Mouse (Mus musculus): ENCODE measurements around the gene Mthfd1. TPM values are rescaled to one million over a fixed set of nuclear protein-coding genes. Genes with fewer than 3 reads are reported as not detected.

Mthfd1 gene
- polyA plus RNA-seq, 1 experiment from 2014 or later: 52.5 TPM

DNA sequence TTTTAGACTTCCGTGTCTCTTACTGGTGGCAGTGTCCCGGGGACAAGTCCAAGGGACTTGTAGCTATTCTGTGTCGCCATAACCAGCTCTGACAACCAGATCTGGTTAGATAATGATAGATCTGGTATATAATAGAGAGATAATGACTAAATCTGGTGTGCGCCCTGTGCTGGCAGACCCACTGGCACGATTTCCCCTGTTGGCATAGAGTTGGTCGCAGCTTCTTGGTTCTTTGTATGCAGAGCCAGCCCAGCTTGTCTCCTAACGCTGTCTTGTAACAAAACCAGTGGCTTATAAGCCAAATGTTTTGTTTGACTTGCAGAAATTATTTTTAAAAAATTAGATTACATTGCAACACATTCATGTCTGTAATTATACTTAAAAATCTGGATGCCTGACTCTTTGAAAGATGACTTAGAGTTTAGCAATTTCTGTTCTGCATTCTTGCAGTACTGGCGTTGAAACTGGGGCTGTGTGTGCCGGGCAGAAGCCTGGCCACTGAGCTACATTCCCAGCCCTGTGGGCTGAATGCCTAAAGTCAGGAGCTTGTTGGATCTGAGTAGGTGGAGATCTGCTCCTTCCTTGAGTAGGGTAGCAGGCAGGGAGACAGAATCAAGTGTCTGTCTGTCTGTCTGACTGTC lies 9.3 kb downstream of the Mthfd1 start:
- no peak overlapping the region for H3K4me2 ChIP-seq (replicated peaks)
- no peaks in the 10 kb centered on the region for H3K4me1 ChIP-seq
- no peak overlapping the region for H3K27ac ChIP-seq (replicated peaks)
- no peak overlapping the region for H3K4me3 ChIP-seq
- no peak for ATAC-seq (ENCODE audit: low FRiP score, low read depth)
- 92% methylated on average over 9 of the region's 9 CpGs for WGBS
- no peak overlapping the region for H3K9ac ChIP-seq (replicated peaks)
- no peaks in the 10 kb centered on the region for H3K36me3 ChIP-seq
- H3K9me3 ChIP-seq: no peaks in the 10 kb centered on the region
- H3K27me3 ChIP-seq: no peaks in the 10 kb centered on the region

DNA sequence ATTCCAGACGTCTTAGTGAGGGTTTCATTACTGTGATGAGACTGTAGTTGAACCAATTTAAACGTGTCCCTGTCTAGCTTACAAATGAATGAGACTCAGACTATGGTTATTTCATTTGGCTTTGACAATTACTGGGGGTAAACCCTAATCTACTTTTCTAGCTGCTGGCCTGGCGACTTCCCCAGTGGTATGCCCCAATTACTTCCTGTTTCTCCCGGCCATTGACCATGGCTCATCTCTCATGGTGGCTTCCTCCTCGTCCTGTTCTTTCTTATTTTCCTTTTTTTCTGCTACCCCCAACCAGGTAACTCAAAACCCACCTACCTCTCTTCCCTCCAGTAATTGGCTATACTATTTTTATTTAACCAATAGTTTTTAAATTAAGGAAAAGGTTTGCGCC lies 9.9 kb downstream of the Mthfd1 start:
- no peak for ATAC-seq (ENCODE audit: low FRiP score, low read depth)
- 84% methylated on average over 6 of the region's 6 CpGs for WGBS
- H3K4me3 ChIP-seq: no peak overlapping the region

DNA sequence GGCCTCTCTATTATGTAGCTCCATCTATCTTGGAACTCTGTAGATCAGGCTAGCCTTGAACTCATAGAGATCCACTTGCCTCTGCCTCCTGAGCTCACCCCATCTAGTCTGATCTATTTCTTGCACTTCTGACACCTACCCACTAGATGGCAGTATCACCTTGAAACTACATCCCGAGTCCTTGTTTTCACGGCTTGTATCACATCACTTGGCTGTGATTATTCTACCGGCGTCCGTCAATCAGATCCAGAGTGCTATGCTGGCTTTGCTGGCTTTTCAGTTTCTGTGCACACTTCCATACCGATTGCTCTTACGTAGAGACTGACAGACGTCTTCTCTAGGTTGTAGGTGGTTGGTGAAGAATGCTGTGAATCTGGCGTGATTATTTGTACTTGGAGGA lies 11.8 kb downstream of the Mthfd1 start:
- Histone ChIP-seq H3K9ac (replicated peaks) (no peak overlapping the region), H3K4me1 (no peaks in the 10 kb centered on the region), H3K4me2 (replicated peaks) (no peak overlapping the region), H3K27me3 (no peaks in the 10 kb centered on the region), H3K36me3 (peaks cover 6% of the 10 kb centered on the region; the same call in 1 of the 2 replicates), H3K4me3 (no peak overlapping the region), H3K9me3 (no peaks in the 10 kb centered on the region), H3K27ac (replicated peaks) (no peak overlapping the region)
- ATAC-seq (ENCODE audit: low FRiP score, low read depth): 0 out of 2 replicates have a peak, but pooled peaks have one; percentile 44
- WGBS: 82% methylated on average over 9 of the region's 9 CpGs

More for the DNA sequence above, 9.9 kb downstream of the Mthfd1 start:
- H3K9ac ChIP-seq (replicated peaks): no peak overlapping the region
- no peak overlapping the region for H3K27ac ChIP-seq (replicated peaks)
- H3K4me1 ChIP-seq: no peaks in the 10 kb centered on the region
- no peaks in the 10 kb centered on the region for H3K36me3 ChIP-seq
- no peak overlapping the region for H3K4me2 ChIP-seq (replicated peaks)
- no peaks in the 10 kb centered on the region for H3K9me3 ChIP-seq
- no peaks in the 10 kb centered on the region for H3K27me3 ChIP-seq

DNA sequence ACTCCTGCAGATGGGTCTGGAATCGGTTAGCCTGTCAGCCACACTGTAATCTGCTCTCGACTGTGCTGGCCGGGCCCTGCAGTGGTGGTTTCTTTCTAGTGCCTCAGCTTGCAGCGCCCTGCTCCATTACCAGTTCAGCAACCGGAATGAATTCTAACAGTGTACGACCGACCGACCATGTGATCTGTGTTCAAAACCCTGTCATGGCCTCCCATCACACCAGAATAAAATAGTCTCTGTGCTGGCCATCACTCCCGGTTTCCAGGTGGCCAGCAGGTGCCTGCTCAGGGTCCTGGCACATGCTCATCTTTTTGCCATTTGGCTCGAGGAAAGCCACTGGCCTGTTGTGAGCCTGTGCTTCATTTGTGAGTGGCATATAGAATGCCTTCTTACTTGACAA lies 13.6 kb downstream of the Mthfd1 start:
- H3K27me3 ChIP-seq: no peaks in the 10 kb centered on the region
- H3K9ac ChIP-seq (replicated peaks): no peak overlapping the region
- peaks cover 11% of the 10 kb centered on the region; the same call in 1 of the 2 replicates for H3K36me3 ChIP-seq
- no peaks in the 10 kb centered on the region for H3K9me3 ChIP-seq
- no peaks in the 10 kb centered on the region for H3K4me1 ChIP-seq
- no peak overlapping the region for H3K27ac ChIP-seq (replicated peaks)
- no peak overlapping the region for H3K4me3 ChIP-seq
- 82% methylated on average over 10 of the region's 10 CpGs for WGBS
- no peak for ATAC-seq (ENCODE audit: low FRiP score, low read depth)
- H3K4me2 ChIP-seq (replicated peaks): no peak overlapping the region

DNA sequence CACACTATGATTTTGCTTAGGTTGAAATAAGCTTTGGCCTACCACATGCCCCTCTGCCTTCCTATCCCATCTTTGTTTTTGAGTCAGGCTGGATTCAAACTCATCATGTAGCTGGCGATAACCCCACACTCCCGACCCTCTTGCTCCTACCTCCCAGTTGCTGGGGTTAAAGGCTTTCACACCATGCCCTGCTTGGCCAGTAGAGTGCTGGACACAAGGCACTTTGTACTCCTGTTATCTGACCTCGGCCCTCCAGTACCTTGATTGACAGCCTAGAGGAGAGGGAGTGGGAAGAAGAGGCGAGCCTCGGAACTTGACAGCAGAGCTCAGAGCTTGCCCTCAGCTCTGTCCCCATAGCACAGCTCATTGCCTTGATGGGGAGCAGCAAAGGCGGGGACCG lies 14.1 kb downstream of the Mthfd1 start:
- WGBS: 78% methylated on average over 7 of the region's 7 CpGs
- Histone ChIP-seq H3K4me2 (replicated peaks) (no peak overlapping the region), H3K9me3 (no peaks in the 10 kb centered on the region), H3K4me3 (no peak overlapping the region), H3K27ac (replicated peaks) (no peak overlapping the region), H3K27me3 (no peaks in the 10 kb centered on the region), H3K36me3 (peaks cover 11% of the 10 kb centered on the region; the same call in 1 of the 2 replicates), H3K9ac (replicated peaks) (no peak overlapping the region), H3K4me1 (no peaks in the 10 kb centered on the region)
- ATAC-seq (ENCODE audit: low FRiP score, low read depth): no peak

DNA sequence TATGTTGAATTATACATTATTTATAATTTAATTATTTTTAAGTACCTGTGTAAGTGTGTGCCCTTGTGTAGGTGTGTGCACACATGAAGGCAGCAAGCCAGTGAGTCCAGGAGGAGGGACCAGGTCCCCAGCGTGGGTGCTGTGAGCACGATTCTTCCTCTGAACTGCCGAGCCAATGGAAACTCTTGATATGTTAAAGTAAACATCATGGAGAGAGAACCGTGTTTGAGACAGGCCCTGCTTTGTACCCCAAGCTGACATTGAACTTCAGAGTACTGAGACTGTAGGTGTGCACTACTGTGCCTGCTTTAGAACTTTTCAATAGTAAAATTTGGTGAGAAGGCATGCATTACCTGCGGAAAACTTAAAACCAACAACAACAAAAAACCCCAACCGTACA lies 16.4 kb downstream of the Mthfd1 start:
- Histone ChIP-seq H3K27me3 (no peaks in the 10 kb centered on the region), H3K36me3 (peaks cover 11% of the 10 kb centered on the region; the same call in 1 of the 2 replicates), H3K9me3 (no peaks in the 10 kb centered on the region), H3K4me2 (replicated peaks) (no peak overlapping the region), H3K27ac (replicated peaks) (no peak overlapping the region), H3K4me3 (no peak overlapping the region), H3K4me1 (no peaks in the 10 kb centered on the region), H3K9ac (replicated peaks) (no peak overlapping the region)
- no peak for ATAC-seq (ENCODE audit: low FRiP score, low read depth)
- 92% methylated on average over 6 of the region's 6 CpGs for WGBS

DNA sequence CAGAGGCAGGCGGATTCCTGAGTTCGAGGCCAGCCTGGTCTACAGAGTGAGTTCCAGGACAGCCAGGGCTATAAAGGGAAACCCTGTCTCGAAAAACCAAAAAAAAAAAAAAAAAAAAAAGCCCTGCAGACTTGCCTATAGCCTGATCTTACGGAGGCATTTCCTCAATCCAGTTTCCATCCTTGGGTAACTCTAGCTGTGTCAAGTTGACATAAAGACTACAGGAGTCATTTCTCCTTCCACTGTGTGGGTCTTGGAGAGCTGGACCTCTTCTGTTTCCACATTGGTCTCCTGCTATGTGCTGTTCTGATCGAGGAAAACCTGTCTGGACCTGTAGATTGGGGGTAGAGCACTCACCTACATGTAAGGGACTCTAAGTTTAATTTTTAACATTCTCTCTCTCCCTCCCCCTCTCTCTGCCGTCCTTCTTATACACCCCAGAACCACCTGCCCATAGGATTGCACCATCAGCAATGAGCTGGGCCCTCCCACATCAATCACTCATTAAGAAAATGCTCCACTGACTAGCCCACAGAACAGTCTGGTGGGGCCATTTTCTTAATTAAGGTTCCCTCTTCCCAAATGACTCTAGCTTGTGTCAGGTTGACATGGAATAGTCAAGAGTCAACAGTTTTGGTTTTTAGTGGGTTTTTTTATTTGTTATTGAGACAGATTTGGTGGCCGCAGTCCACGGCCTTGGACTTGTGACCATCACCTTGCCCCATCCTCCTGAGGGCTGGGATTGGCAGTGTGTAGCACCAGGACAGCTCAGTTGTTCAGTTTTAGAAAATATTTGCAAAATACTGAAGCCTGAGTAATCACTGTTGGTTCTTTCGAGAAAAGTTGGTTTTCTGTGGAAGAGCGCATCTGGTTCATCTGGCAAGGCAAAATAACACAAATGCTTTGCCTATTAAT lies 17.8 kb downstream of the Mthfd1 start:
- H3K36me3 ChIP-seq: peaks cover 11% of the 10 kb centered on the region; the same call in 1 of the 2 replicates
- H3K4me3 ChIP-seq: no peak overlapping the region
- 89% methylated on average over 10 of the region's 10 CpGs for WGBS
- H3K27me3 ChIP-seq: no peaks in the 10 kb centered on the region
- H3K27ac ChIP-seq (replicated peaks): no peak overlapping the region
- no peak for ATAC-seq (ENCODE audit: low FRiP score, low read depth)
- H3K4me1 ChIP-seq: no peaks in the 10 kb centered on the region
- no peak overlapping the region for H3K4me2 ChIP-seq (replicated peaks)
- H3K9ac ChIP-seq (replicated peaks): no peak overlapping the region
- H3K9me3 ChIP-seq: no peaks in the 10 kb centered on the region

DNA sequence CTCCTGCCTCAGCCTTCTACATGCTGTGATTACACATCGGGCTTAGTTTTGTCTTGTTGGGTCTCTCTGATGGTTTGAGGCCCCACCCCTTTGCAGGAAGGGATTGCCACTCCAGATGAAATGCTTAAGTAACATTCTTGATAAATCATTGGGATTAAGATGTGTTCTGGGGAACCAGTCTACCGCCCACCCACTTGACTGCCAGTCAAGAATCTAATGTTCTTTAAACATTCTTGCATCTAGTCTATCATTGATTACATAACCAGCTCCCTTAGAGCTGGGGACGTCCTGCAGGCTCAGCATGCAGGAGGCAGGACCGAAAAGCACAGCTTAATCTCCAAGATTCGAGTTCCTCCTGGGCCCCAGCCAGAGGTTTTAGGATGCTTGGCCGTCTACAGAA lies 23.1 kb downstream of the Mthfd1 start:
- WGBS: 83% methylated on average over 6 of the region's 6 CpGs
- no peak overlapping the region for H3K9ac ChIP-seq (replicated peaks)
- no peak overlapping the region for H3K4me2 ChIP-seq (replicated peaks)
- H3K9me3 ChIP-seq: no peaks in the 10 kb centered on the region
- peaks cover 17% of the 10 kb centered on the region for H3K36me3 ChIP-seq
- H3K27ac ChIP-seq (replicated peaks): no peak overlapping the region
- H3K27me3 ChIP-seq: no peaks in the 10 kb centered on the region
- H3K4me1 ChIP-seq: peaks cover 6% of the 10 kb centered on the region
- no peak overlapping the region for H3K4me3 ChIP-seq
- no peak for ATAC-seq (ENCODE audit: low FRiP score, low read depth)

DNA sequence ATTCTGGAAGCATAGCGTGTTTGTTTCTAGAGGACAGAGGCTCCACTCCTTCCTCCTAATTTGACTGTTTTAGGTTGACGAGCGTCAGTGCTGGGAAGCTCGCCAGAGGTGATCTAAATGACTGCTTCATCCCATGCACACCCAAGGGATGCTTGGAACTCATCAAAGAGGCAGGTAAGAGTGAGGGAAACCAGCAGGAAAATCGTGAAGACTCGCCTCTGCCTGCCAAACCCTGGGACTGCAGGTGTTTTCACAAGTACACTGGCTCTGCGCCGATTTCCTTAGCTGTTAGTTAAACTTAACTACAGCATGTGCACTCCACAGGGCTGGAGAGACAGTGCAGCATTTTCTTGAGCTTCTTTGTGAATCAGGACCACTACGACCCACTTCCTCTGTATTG lies 25.5 kb downstream of the Mthfd1 start:
- 93% methylated on average over 9 of the region's 9 CpGs for WGBS

DNA sequence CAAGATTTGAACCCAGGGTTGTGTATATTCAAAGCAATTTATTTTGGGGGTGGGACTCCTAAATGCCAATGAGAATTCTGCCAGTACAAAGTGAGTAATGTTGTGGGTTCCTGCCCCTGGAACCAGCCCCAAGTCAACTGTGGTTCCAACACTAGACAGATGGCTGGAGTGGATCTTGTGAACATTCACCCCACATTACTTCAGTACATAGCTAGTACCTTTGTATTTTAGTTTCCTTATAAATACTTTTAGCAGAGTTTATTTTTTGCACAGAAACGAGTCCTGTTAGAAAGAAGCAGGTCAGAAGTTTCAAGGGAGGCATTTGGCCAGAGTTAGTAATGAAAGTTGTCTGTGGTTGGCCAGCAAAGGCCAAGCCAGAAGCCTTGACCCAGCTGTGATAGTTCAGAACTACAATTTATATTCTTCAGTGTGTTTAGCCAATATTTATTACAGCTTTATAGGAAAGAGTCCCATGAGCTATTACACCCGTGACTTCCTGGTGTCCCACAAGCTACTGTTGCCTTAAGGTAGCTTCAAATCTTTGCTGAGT lies 26.1 kb downstream of the Mthfd1 start:
- 88% methylated on average over 2 of the region's 2 CpGs for WGBS
- no peak overlapping the region for H3K9ac ChIP-seq (replicated peaks)
- no peak overlapping the region for H3K27ac ChIP-seq (replicated peaks)
- H3K4me3 ChIP-seq: no peak overlapping the region
- no peak for ATAC-seq (ENCODE audit: low FRiP score, low read depth)
- H3K9me3 ChIP-seq: no peaks in the 10 kb centered on the region
- H3K4me2 ChIP-seq (replicated peaks): no peak overlapping the region
- H3K27me3 ChIP-seq: no peaks in the 10 kb centered on the region
- peaks cover 17% of the 10 kb centered on the region for H3K36me3 ChIP-seq
- peaks cover 6% of the 10 kb centered on the region for H3K4me1 ChIP-seq

More for the DNA sequence above, 25.5 kb downstream of the Mthfd1 start:
- H3K27me3 ChIP-seq: no peaks in the 10 kb centered on the region
- H3K9me3 ChIP-seq: no peaks in the 10 kb centered on the region
- peaks cover 6% of the 10 kb centered on the region for H3K4me1 ChIP-seq
- ATAC-seq (ENCODE audit: low FRiP score, low read depth): no peak
- H3K36me3 ChIP-seq: peaks cover 17% of the 10 kb centered on the region
- H3K9ac ChIP-seq (replicated peaks): no peak overlapping the region
- no peak overlapping the region for H3K4me2 ChIP-seq (replicated peaks)
- no peak overlapping the region for H3K27ac ChIP-seq (replicated peaks)
- H3K4me3 ChIP-seq: no peak overlapping the region

DNA sequence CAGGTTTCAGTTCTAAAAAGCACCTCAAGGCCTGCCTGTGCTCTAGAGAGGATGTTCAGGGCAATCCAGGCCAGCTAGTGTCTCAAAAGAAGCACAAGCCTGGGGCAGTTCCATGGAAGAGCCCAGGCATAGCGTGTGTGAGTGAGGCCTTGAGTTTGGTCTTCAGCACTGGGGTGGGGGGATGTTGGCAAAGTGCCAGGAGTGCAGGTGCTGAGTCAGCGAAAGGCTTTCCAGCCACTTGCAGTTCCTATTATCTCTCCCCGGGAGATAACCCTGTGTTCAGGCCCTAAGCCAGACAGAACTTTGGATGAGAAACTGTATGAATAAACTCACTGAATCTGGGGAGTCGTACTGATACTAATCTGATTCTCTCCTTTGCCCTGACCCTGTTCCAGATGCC lies 27.0 kb downstream of the Mthfd1 start:
- 77% methylated on average over 4 of the region's 4 CpGs for WGBS
- no peaks in the 10 kb centered on the region for H3K27me3 ChIP-seq
- peaks cover 17% of the 10 kb centered on the region for H3K36me3 ChIP-seq
- peaks cover 7% of the 10 kb centered on the region for H3K4me1 ChIP-seq
- H3K4me3 ChIP-seq: no peak overlapping the region
- no peak overlapping the region for H3K4me2 ChIP-seq (replicated peaks)
- no peaks in the 10 kb centered on the region for H3K9me3 ChIP-seq
- no peak for ATAC-seq (ENCODE audit: low FRiP score, low read depth)
- H3K9ac ChIP-seq (replicated peaks): no peak overlapping the region
- no peak overlapping the region for H3K27ac ChIP-seq (replicated peaks)

DNA sequence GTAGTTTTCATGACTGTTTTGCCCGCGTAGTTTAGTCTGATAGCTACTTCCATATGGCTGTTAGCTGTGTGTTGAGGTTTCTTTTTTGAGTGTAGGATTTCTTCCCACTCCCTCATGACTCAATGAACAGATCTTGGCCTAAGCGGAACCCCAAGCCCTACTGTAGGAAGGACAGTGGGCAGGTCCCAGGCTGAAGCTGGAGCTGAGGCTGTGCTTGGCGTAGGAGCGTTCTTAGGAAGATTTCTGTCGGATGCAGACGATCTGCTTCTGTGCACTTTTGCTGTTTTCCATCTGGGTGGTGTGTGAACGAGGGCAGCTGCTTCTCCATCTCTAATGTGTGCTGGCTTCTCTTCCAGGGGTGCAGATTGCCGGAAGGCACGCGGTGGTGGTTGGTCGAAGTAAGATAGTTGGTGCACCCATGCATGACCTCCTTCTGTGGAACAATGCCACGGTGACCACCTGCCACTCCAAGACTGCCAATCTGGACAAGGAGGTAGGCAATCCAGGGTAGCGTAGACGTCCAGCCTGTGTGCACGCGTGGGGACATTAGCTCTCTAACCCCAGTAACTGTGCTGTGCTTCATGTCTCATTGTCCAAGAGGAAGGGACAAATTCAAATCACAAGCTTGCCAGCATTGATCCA lies 27.6 kb downstream of the Mthfd1 start:
- no peak for ATAC-seq (ENCODE audit: low FRiP score, low read depth)
- no peak overlapping the region for H3K27ac ChIP-seq (replicated peaks)
- 91% methylated on average over 17 of the region's 17 CpGs for WGBS
- no peak overlapping the region for H3K4me3 ChIP-seq
- H3K4me1 ChIP-seq: peaks cover 12% of the 10 kb centered on the region
- peaks cover 17% of the 10 kb centered on the region for H3K36me3 ChIP-seq
- H3K9ac ChIP-seq (replicated peaks): no peak overlapping the region
- H3K9me3 ChIP-seq: no peaks in the 10 kb centered on the region
- H3K27me3 ChIP-seq: no peaks in the 10 kb centered on the region
- no peak overlapping the region for H3K4me2 ChIP-seq (replicated peaks)
